Mouse (Mus musculus) intestine, embryonic 15.5 days (tissue): ENCODE data around the gene Saal1. TPM values are rescaled to one million over a fixed set of nuclear protein-coding genes. Genes with fewer than 3 reads are reported as not detected.
"Not testable (repeated sequence)": the region's sequence is repeated elsewhere in the genome, so short reads cannot be mapped to it uniquely, and the experiment has no call there.

Source experiments
- ATAC-seq: fragments of 200-750 bp; cut with Nextera tagmentation; 2 replicates; pipeline ENCODE4 v1.8.0; 2017; ENCODE audit warnings: moderate TSS enrichment, moderate library complexity
- H3K27ac ChIP-seq: fragments of 300-500 bp; sonication (generic); 2 replicates; pipeline ENCODE4 v1.5.1; 2015; ENCODE audit warnings: mild to moderate bottlenecking, inconsistent platforms
- H3K27me3 ChIP-seq: fragments of 300-500 bp; sonication (generic); replicated peaks from 2 replicates; pipeline ENCODE4 v1.6.1; 2015; ENCODE audit warnings: inconsistent platforms
- H3K36me3 ChIP-seq: fragments of 300-500 bp; sonication (generic); 2 replicates; pipeline ENCODE4 v1.6.1; 2015; ENCODE audit warnings: inconsistent platforms
- H3K4me1 ChIP-seq: fragments of 300-500 bp; sonication (generic); replicated peaks from 2 replicates; pipeline ENCODE4 v1.6.1; 2015; ENCODE audit warnings: inconsistent platforms
- H3K4me2 ChIP-seq: fragments of 300-500 bp; sonication (generic); replicated peaks from 2 replicates; pipeline ENCODE4 v1.6.1; 2015; ENCODE audit warnings: mild to moderate bottlenecking, inconsistent platforms
- H3K4me3 ChIP-seq: fragments of 300-500 bp; sonication (generic); replicated peaks from 2 replicates; pipeline ENCODE4 v1.5.1; 2015; ENCODE audit warnings: inconsistent platforms
- H3K9ac ChIP-seq: fragments of 300-500 bp; sonication (generic); 2 replicates; pipeline ENCODE4 v1.6.1; 2015; ENCODE audit warnings: inconsistent platforms
- H3K9me3 ChIP-seq: fragments of 300-500 bp; sonication (generic); 2 replicates; pipeline ENCODE4 v1.6.1; 2016; ENCODE audit warnings: inconsistent platforms
- WGBS: fragments of 180-500 bp; shearing (Covaris S2); methylation state at CpG from one replicate; pipeline ENCODE4 v1.1.7; 2015; 5-methylcytosine and 5-hydroxymethylcytosine counted together
- polyA plus RNA-seq: library from polyadenylated mRNA; unstranded; fragments of >200 nt; fragmentation: Nextera tagmentation; extraction: Ambion mirVana; gene quantifications from 2 replicates; pipeline ENCODE4 v1.2.1, GENCODE M21; 2015

Saal1 gene
- polyA plus RNA-seq, 1 experiment from 2014 or later = 26.9 TPM

DNA sequence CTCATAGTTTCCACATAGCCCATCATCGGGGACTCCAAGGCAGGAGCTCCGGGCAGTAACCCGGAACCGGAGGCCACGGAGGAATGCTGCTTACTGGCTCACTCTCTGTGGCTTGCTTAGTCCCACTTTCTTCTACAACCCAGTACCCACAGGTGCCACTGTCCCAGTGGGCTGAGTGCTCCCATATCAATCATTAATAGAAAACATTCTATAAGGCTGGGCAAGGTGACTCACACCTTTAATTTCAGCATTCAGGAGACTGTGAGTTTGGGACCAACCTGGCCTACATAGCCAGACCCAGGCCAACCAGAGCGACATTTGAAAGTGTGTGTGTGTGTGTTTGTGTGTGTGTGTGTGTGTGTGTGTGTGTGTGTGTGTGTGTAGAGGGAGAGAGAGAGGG is 12.9 kb upstream of the Saal1 start:
- no peak overlapping the region for H3K4me3 ChIP-seq
- no peak overlapping the region for H3K4me2 ChIP-seq
- no peaks in the 10 kb centered on the region for H3K27me3 ChIP-seq
- WGBS = 92% methylated on average over 6 of the region's 6 CpGs
- no peaks in the 10 kb centered on the region for H3K9me3 ChIP-seq
- no peak overlapping the region for H3K9ac ChIP-seq
- no peaks in the 10 kb centered on the region for H3K4me1 ChIP-seq
- H3K36me3 ChIP-seq = no peaks in the 10 kb centered on the region
- no peak overlapping the region for H3K27ac ChIP-seq
- peak; percentile 64; the same call in 1 of the 2 replicates for ATAC-seq

DNA sequence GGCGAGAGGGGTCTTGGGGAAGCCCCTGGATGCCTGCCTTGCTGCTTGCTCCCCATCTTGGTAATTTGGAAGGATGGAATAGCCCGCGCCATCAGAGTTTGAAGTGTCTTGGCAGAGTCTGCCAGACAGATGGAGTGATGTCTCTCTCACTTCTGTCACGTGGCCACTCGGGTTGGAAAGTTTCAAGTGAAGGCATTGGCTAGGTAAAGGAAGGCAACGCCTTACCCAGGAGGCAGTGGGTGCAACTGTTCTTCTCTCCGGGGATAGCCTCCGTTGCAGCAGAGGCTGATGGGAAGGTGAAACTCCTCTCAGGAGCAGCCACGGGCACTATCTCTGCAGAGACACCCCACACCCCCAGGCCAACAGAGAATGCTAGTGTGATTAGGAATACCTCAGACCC is 10.0 kb upstream of the Saal1 start:
- whole genome bisulfite sequencing = 80% methylated on average over 9 of the region's 9 CpGs
- Histone ChIP-seq H3K27me3 (no peaks in the 10 kb centered on the region), H3K9me3 (no peaks in the 10 kb centered on the region), H3K4me1 (no peaks in the 10 kb centered on the region), H3K9ac (no peak overlapping the region), H3K4me3 (no peak overlapping the region), H3K4me2 (no peak overlapping the region), H3K27ac (no peak overlapping the region), H3K36me3 (no peaks in the 10 kb centered on the region)
- no peak for ATAC-seq

DNA sequence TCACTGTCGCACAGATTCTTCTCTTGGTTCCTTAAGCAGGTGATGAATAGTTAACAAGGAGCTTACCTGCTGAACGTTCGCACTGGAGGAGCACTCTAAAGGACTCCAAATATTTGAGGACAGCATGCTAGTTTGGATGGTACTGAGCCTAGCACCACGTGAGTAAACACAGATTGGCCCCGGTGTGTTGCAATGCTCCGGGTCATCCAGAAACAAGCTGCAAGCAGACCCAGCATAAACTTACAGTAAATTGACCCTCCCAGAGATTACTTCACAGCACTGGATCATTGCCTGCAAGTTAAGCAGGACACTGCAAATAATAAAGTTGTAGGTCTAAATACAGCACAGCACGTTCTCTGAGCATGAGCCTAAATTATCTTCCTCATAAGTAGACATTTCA is 9.0 kb upstream of the Saal1 start:
- Histone ChIP-seq H3K36me3 (no peaks in the 10 kb centered on the region), H3K9ac (no peak overlapping the region), H3K27ac (no peak overlapping the region), H3K4me3 (no peak overlapping the region), H3K27me3 (no peaks in the 10 kb centered on the region), H3K9me3 (no peaks in the 10 kb centered on the region), H3K4me2 (no peak overlapping the region), H3K4me1 (no peaks in the 10 kb centered on the region)
- peak; percentile 44 for ATAC-seq
- 55% methylated on average over 7 of the region's 7 CpGs for WGBS

DNA sequence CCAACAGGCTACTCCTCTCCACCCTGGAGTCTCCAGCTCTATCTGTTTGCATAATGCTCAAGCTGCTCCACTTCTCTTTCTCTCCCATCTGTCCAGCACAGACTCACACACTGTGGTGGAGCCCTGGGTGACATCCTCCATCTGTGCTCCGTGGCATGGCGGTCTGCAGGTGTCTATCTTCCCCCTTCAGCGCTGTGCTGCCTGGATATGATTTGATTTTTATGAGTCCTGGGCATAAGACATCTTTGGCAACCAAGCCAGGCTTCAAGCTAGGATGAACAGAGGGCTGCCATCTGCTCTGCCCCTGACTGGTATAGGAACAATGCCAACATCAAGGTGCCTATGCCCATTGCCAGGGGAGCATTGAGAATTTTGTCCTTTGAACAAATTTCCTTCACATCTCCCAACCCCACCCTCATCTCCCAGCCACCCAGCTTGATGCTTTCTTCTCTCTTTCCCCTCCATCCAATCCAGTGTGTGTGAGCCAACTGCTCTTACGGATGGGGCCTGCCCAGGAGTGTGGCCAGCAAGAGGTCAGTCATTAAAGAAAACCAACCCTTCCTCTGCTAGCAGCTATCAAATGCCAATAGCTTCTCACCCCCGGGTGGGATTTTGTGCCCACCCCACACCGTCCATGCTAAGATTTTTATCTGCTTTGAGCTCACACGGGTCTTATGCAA is 8.3 kb upstream of the Saal1 start:
- 83% methylated on average over 7 of the region's 7 CpGs for WGBS
- Histone ChIP-seq H3K4me1 (no peaks in the 10 kb centered on the region), H3K9ac (no peak overlapping the region), H3K27me3 (no peaks in the 10 kb centered on the region), H3K4me3 (no peak overlapping the region), H3K9me3 (no peaks in the 10 kb centered on the region), H3K27ac (no peak overlapping the region), H3K36me3 (no peaks in the 10 kb centered on the region), H3K4me2 (no peak overlapping the region)
- no peak for ATAC-seq

DNA sequence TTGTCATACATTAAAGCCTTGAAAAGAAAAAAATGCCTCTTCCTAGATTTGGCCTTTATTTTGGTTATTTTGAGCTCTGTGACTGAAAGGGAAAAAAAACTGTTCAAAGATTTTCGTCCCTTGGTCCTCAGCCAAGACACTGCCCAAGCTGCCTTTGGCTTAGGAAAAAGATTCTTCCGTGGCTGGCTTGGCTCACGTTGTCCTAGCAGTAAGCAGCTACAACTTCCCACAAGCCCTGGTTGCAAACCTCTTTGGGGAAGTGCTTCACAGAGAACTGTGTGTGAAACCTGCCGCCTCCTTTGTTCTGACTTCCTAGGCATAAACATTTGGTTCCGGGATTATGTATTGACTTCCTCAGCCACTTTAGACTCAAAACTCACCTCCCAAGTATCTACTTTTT is 6.4 kb upstream of the Saal1 start:
- WGBS = 35% methylated on average over 5 of the region's 5 CpGs
- H3K27ac ChIP-seq = no peak overlapping the region
- H3K9me3 ChIP-seq = no peaks in the 10 kb centered on the region
- H3K36me3 ChIP-seq = no peaks in the 10 kb centered on the region
- ATAC-seq = no peak
- no peak overlapping the region for H3K4me3 ChIP-seq
- no peak overlapping the region for H3K9ac ChIP-seq
- H3K27me3 ChIP-seq = no peaks in the 10 kb centered on the region
- no peaks in the 10 kb centered on the region for H3K4me1 ChIP-seq
- H3K4me2 ChIP-seq = no peak overlapping the region

DNA sequence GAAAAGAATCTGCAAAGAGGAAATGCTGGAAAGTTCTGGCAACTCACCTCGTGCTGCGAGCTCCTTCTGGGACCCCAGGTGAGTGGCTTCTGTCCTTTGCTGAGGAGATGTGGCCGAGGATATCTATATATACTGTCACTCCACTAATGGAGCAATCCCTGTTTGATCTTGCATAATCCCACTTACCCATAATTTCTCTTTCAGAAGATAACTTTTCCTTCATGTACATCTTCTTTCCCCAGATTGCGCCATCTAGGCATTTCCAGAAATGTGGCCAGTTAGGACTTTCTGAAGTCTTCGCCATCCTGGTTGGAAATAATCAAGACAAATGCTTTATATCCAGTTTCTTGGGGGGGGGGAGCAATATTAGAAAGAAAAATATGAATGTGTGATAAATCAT is 5.1 kb upstream of the Saal1 start, which contains the start of gene Saa3:
Gene Saa3, minus strand, starts transcription at position 101 of the 400 bp plus-strand sequence.
- Histone ChIP-seq H3K36me3 (no peaks in the 10 kb centered on the region), H3K9me3 (no peaks in the 10 kb centered on the region), H3K27me3 (no peaks in the 10 kb centered on the region), H3K4me1 (no peaks in the 10 kb centered on the region), H3K9ac (no peak within 1 kb of the TSS), H3K27ac (no peak within 1 kb of the TSS), H3K4me2 (no peak within 1 kb of the TSS), H3K4me3 (no peak within 1 kb of the TSS)
- no peak for ATAC-seq
- WGBS = 89% methylated on average over 5 of the region's 5 CpGs

DNA sequence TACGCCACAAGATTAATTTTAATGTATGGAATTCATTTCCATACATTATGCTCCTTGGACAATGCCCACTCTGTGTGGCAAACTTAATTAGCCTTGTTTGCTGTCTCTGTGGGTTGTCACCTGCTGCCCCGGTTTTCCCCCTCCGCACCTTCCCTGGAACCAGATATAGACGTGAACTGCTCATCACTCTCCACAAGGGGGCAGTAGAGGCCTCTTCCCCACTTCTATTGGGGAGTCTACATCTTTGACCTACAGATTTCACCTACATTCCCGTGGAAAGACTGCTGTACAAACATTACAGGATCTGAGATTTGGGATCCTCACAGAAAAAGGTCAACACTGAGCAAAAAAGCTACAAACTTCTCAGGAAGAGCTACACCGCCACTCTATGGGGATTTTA is 4.0 kb upstream of the Saal1 start:
- H3K36me3 ChIP-seq = no peaks in the 10 kb centered on the region
- no peak overlapping the region for H3K4me3 ChIP-seq
- 29% methylated on average over 6 of the region's 6 CpGs for WGBS
- H3K27me3 ChIP-seq = no peaks in the 10 kb centered on the region
- no peak overlapping the region for H3K4me2 ChIP-seq
- H3K9ac ChIP-seq = no peak overlapping the region
- peak; percentile 34; the same call in 1 of the 2 replicates for ATAC-seq
- no peak overlapping the region for H3K27ac ChIP-seq
- H3K9me3 ChIP-seq = no peaks in the 10 kb centered on the region
- H3K4me1 ChIP-seq = 0 out of 2 replicates have a peak, but pooled peaks cover 2% of the 10 kb centered on the region

DNA sequence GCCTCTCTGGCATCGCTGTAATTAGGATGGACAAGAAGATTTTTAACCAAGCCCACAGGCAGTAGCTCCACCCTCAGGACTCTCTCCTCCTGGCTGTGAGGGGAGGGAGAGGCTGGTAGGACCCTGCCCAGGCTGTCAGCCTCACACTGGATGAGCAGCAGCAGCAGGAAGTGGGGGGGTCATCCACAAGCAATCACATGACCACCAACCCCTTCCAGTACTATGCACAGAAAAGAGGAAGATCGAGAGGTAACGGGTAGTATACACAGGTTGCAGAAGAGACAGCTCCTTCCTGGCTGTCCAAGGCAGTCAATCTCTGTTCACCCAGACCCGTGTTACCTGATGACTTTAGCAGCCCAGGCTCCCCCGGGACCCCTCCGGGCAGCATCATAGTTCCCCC is 1.8 kb upstream of the Saal1 start:
- ATAC-seq = no peak
- Histone ChIP-seq H3K4me2 (no peak overlapping the region), H3K4me1 (0 out of 2 replicates have a peak, but pooled peaks cover 6% of the 10 kb centered on the region), H3K9me3 (no peaks in the 10 kb centered on the region), H3K27ac (no peak overlapping the region), H3K9ac (no peak overlapping the region), H3K4me3 (no peak overlapping the region), H3K27me3 (no peaks in the 10 kb centered on the region), H3K36me3 (no peaks in the 10 kb centered on the region; the same call in none of the 2 replicates)
- WGBS = 62% methylated on average over 6 of the region's 6 CpGs

DNA sequence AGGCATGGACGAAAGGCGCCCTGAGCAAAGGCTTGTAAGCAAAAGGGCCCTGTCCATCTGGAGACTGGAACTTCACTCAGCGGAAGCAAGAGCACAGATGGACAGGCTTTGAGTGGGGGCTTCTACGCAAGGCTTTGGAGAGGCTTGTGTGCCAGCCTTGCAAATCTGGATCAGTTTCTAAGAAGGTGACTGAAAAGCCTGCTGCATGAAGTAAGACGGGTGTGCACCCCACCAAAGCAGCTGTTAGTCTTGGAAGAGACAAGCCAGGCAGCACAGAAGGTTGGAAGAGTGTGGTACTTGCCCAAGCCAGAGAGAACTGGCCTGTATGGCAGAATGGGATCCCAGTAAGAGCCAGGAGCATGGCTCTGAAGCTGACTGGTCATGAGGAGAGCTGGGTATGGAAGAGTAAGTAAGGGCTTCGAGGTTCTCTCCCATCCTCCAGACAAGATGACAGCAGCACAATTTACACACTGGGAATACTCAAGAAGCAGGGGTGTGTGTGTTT is 9.9 kb downstream of the Saal1 start:
- no peak overlapping the region for H3K9ac ChIP-seq

DNA sequence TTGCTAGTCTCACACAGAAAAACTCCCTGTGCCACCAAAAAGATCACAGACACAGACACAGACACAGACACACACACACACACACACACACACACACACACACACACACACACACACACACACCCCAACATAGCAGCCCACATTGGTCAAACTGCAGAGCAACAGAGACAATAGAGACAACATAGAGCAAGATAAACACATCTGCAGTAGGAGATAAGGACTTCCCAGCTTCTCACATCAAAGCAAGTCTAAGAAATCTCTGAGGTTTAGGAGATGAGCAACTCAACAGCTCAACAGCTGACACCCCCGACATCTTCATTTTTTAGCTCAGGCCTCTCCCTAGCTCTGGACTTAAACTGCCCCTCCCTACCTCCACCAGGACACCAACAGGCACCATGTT is 13.7 kb downstream of the Saal1 start:
- ATAC-seq = no peak
- 67% methylated on average over 1 of the region's 1 CpGs for WGBS
- Histone ChIP-seq H3K36me3 (peaks cover 41% of the 10 kb centered on the region), H3K27ac (no peak overlapping the region), H3K27me3 (no peaks in the 10 kb centered on the region), H3K9ac (no peak overlapping the region), H3K9me3 (no peaks in the 10 kb centered on the region), H3K4me2 (no peak overlapping the region), H3K4me1 (no peaks in the 10 kb centered on the region), H3K4me3 (no peak overlapping the region)

More for the DNA sequence above, 9.9 kb downstream of the Saal1 start:
- ATAC-seq = no peak
- Histone ChIP-seq H3K4me2 (no peak overlapping the region), H3K36me3 (peaks cover 51% of the 10 kb centered on the region), H3K27ac (no peak overlapping the region), H3K4me3 (no peak overlapping the region), H3K27me3 (no peaks in the 10 kb centered on the region), H3K9me3 (no peaks in the 10 kb centered on the region), H3K4me1 (no peaks in the 10 kb centered on the region)
- 96% methylated on average over 6 of the region's 6 CpGs for WGBS

DNA sequence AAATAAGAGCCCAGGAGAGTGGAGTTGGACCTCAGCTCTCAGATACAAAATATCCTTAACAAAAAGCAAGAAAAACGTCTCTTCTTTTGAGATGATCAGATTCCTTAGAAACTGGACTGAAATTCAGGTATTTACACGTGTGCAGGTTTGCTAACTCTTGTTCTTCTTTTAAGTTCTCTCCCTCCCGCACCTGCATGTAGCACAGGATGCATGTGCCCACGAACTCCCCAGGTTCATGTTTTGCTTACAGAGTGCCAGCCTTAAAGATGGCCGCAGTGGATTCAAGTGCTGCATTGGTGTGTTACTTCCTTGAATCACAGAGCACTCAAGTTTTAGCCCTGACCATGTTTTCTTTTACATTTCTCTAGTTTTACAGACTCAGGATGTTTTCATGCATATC is 23.7 kb downstream of the Saal1 start:
- Histone ChIP-seq H3K4me3 (no peak overlapping the region), H3K36me3 (peaks cover 17% of the 10 kb centered on the region), H3K4me2 (no peak overlapping the region), H3K9ac (no peak overlapping the region), H3K27ac (no peak overlapping the region), H3K27me3 (no peaks in the 10 kb centered on the region), H3K4me1 (no peaks in the 10 kb centered on the region), H3K9me3 (no peaks in the 10 kb centered on the region)
- ATAC-seq = no peak
- 84% methylated on average over 5 of the region's 5 CpGs for WGBS

DNA sequence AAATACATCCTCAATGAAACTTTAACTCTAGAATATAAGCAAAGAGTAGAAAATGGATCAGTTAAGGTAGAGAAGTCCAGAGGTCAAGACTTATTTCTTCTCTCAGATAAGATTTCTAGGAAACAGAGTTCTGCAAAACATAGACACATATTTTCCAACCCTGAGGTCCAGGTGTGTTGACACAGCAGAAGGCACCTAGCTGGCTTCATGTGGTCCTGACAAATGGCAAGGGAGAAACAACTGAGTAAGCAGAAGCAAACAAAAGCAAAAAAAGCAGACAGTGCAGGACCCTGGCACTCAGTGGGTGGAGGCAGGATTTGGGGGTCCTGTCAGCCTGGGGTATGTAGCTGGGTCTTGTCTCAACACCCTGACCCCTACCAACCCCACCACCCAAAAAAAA is 29.7 kb downstream of the Saal1 start:
- Histone ChIP-seq H3K4me3 (no peak overlapping the region), H3K4me1 (0 out of 2 replicates have a peak, but pooled peaks cover 3% of the 10 kb centered on the region), H3K27ac (no peak overlapping the region), H3K9me3 (no peaks in the 10 kb centered on the region), H3K36me3 (no peaks in the 10 kb centered on the region), H3K9ac (no peak overlapping the region), H3K4me2 (no peak overlapping the region), H3K27me3 (no peaks in the 10 kb centered on the region)
- no peak for ATAC-seq

DNA sequence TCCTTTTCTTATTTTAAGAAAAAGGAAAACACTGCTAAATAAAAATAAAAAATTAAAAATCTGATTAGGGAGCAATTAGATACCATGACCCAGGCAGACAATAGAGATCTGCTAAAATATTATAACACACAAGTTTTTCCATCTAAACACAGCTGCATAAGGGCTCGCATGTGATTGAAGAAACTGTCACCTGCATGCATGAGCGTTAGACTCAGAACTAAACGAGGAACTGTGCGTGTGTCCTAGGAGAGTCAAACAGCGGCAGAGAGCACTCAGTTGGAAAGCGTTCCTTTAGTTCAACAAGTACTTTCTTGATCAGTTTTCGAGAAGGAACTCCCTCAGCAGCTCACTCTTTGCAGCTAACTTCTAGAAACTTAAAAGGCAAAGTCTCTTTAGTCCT is 31.4 kb downstream of the Saal1 start:
- 79% methylated on average over 7 of the region's 7 CpGs for WGBS
- H3K4me1 ChIP-seq, H3K9ac ChIP-seq, H3K9me3 ChIP-seq, H3K4me3 ChIP-seq, H3K27me3 ChIP-seq, H3K27ac ChIP-seq, ATAC-seq, H3K4me2 ChIP-seq, H3K36me3 ChIP-seq: not testable (repeated sequence)
